Comparison of ENCODE assay signal across 11 mouse cellular contexts in the genomic region with DNA sequence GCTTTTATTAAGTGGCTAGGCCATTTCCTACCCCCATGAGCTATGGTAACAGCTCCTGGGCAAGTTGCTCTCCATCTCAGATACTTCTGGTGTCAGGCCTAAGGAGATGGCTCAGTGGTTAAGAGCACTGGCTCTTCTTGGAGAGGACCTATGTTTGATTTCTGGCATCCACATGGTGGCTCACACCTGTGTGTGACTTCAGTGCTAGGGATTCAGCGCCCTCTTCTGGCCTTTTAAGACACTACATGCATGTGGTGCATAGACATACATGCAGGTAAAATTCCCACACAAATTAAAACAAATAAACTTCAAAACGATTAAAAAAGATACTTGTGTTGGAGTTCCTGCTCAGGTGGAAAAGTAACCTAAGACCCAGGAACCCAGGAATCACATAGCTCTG.
A peak's percentile ranks its signal among the peaks of the same experiment; 100 is the strongest.
DNase-seq lines count a peak whose midpoint lies in the region; ATAC-seq and TF ChIP-seq lines count a peak whose summit lies in the region.
"Had no signal": no experiment of that assay in that cellular context is flagged by ENCODE, and none has a peak within 500 bp of the region (broad histone marks: within the 10 kb centered on the region; RNA-seq: fewer than 3 reads in every experiment).

No protein-coding gene starts in this region.

- no peak for TF ChIP-seq POLR2A in brain, embryonic 14.5 days (IDR thresholded peaks at IDR 0.05; ENCODE audit: borderline replicate concordance, extremely low read depth, insufficient read depth, insufficient read length, poor library complexity, severe bottlenecking)

- H3K9ac ChIP-seq in forebrain, embryonic 11.5 days (ENCODE audit: low read length), result no peak overlapping the region
- H3K9ac ChIP-seq in forebrain, embryonic 13.5 days, result no peak overlapping the region
- H3K9ac ChIP-seq in lung, embryonic 14.5 days, result no peak overlapping the region
- H3K9ac ChIP-seq: limb, embryonic 12.5 days had no signal

- H3K4me1 ChIP-seq in forebrain, embryonic 11.5 days (replicated peaks; ENCODE audit: control insufficient read depth, insufficient read depth, low read length), result peaks cover 7% of the 10 kb centered on the region
- peaks cover 22% of the 10 kb centered on the region for H3K4me1 ChIP-seq in forebrain, embryonic 13.5 days
- no peaks in the 10 kb centered on the region; the same call in 1 of the 2 replicates for H3K4me1 ChIP-seq in lung, embryonic 14.5 days (ENCODE audit: insufficient read depth)

- H3K4me3 ChIP-seq in forebrain, embryonic 11.5 days (ENCODE audit: low read depth, low read length), result no peak overlapping the region
- H3K4me3 ChIP-seq in forebrain, embryonic 13.5 days, result no peak overlapping the region
- H3K4me3 ChIP-seq in lung, embryonic 14.5 days (ENCODE audit: low read depth, low read length), result no peak overlapping the region
- H3K4me3 ChIP-seq: limb, embryonic 12.5 days had no signal

- no peaks in the 10 kb centered on the region for H3K9me3 ChIP-seq in forebrain, embryonic 11.5 days (ENCODE audit: control insufficient read depth, low read length)
- H3K9me3 ChIP-seq in forebrain, embryonic 13.5 days (replicated peaks), result no peaks in the 10 kb centered on the region
- H3K9me3 ChIP-seq in lung, embryonic 14.5 days (ENCODE audit: low read depth, low read length), result no peaks in the 10 kb centered on the region
- H3K9me3 ChIP-seq: limb, embryonic 12.5 days had no signal

- H3K4me2 ChIP-seq in forebrain, embryonic 11.5 days (ENCODE audit: low read depth, low read length, severe bottlenecking), result no peak overlapping the region
- H3K4me2 ChIP-seq in forebrain, embryonic 13.5 days, result no peak overlapping the region
- no peak overlapping the region for H3K4me2 ChIP-seq in lung, embryonic 14.5 days
- H3K4me2 ChIP-seq: limb, embryonic 12.5 days had no signal

- peak; percentile 40 for DNase-seq in forebrain, embryonic 11.5 days (ENCODE audit: low spot score)
- no peak for DNase-seq in lung, embryonic 14.5 days
- no peak for DNase-seq in lung, postnatal 4 days
- DNase-seq in brain, embryonic 14.5 days (ENCODE audit: low read depth), result no peak
- DNase-seq in splenic B cell, adult 2 months (ENCODE audit: low read depth, low spot score), result peak; percentile 42
- DNase-seq in right cerebral cortex, postnatal 4 days, result no peak
- no peak for DNase-seq in layer of hippocampus, adult 9-10 months (ENCODE audit: low spot score)
- DNase-seq: gastrocnemius, postnatal 14 days had no signal

- H3K36me3 ChIP-seq in forebrain, embryonic 11.5 days (ENCODE audit: control insufficient read depth, insufficient read depth, low read length), result no peaks in the 10 kb centered on the region
- no peaks in the 10 kb centered on the region for H3K36me3 ChIP-seq in forebrain, embryonic 13.5 days (ENCODE audit: poor library complexity, severe bottlenecking)
- H3K36me3 ChIP-seq in lung, embryonic 14.5 days (ENCODE audit: insufficient read depth), result no peaks in the 10 kb centered on the region
- no peaks in the 10 kb centered on the region for H3K36me3 ChIP-seq in splenic B cell, adult 2 months (ENCODE audit: control insufficient read depth, insufficient read depth, low read length, poor library complexity, severe bottlenecking)
- H3K36me3 ChIP-seq: limb, embryonic 12.5 days had no signal

- no peaks in the 10 kb centered on the region for H3K27me3 ChIP-seq in forebrain, embryonic 11.5 days (ENCODE audit: control insufficient read depth, insufficient read depth, low read length)
- no peaks in the 10 kb centered on the region for H3K27me3 ChIP-seq in forebrain, embryonic 13.5 days
- H3K27me3 ChIP-seq in lung, embryonic 14.5 days (ENCODE audit: insufficient read depth, low read length), result no peaks in the 10 kb centered on the region
- no peaks in the 10 kb centered on the region for H3K27me3 ChIP-seq in splenic B cell, adult 2 months (ENCODE audit: control insufficient read depth, insufficient read depth, low read length, poor library complexity, severe bottlenecking)

- H3K27ac ChIP-seq in forebrain, embryonic 11.5 days (ENCODE audit: low read depth, low read length), result no peak overlapping the region
- H3K27ac ChIP-seq in forebrain, embryonic 13.5 days, result no peak overlapping the region
- H3K27ac ChIP-seq in lung, embryonic 14.5 days (ENCODE audit: low read depth), result no peak overlapping the region
- H3K27ac ChIP-seq: limb, embryonic 12.5 days had no signal

- 38% methylated on average over 2 of the region's 2 CpGs for WGBS in forebrain, embryonic 11.5 days
- WGBS in forebrain, embryonic 13.5 days, result 31% methylated on average over 2 of the region's 2 CpGs
- WGBS in lung, embryonic 14.5 days, result 24% methylated on average over 2 of the region's 2 CpGs

- no peak for ATAC-seq in forebrain, embryonic 11.5 days (replicated peaks; ENCODE audit: low FRiP score)
- no peak for ATAC-seq in forebrain, embryonic 13.5 days
- no peak for ATAC-seq in lung, embryonic 14.5 days (ENCODE audit: insufficient read depth)
- ATAC-seq: intestine, embryonic 16.5 days had no signal

- peak; percentile 43 for TF ChIP-seq CTCF in lung, embryonic 14.5 days (IDR thresholded peaks at IDR 0.05; ENCODE audit: low read depth)
- peak; percentile 36; the same call in 1 of the 2 replicates for TF ChIP-seq CTCF in brain, embryonic 14.5 days (IDR thresholded peaks at IDR 0.05; ENCODE audit: borderline replicate concordance, extremely low read depth, insufficient read depth, insufficient read length)

Comparison
In these comparisons a context has a peak if more than half of its experiments do, and no peak if none do; other contexts are left out.
1. DNase-seq: peak in forebrain, embryonic 11.5 days (single experiment) and splenic B cell, adult 2 months (single experiment); none in lung, embryonic 14.5 days (single experiment), lung, postnatal 4 days (0 of 2), brain, embryonic 14.5 days (single experiment), right cerebral cortex, postnatal 4 days (single experiment) and layer of hippocampus, adult 9-10 months (single experiment).